Mouse (Mus musculus) liver, adult (tissue): ENCODE results near the gene Mrpl12.

ENCODE experiments used
- GATA4 ChIP-seq: IDR thresholded peaks from 2 replicates; pipeline ENCODE4 v1.6.1; 2014; ENCODE audit warnings: mild to moderate bottlenecking, low read length; ENCODE audit not compliant: insufficient replicate concordance

Mrpl12 gene

DNA sequence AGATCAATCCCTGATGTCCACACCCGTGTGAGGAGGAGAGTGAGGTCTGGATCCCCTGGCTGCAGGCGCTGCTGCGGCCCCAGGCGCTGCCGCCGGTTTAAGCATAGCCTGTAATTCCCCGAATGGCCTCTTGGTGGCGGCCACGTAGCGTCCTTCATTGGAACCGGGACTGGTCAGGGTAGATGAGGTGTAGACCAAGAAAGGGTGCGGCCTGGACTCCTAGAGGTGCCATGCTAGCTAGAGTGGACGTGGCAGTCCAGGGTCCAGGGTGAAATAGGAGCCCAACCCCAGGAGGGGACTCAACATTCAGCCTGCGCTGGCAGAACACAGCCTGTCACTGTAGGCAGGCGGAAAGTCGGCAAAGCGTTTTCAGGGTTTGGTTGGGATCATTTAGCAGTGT, 31.2 kb downstream of the Mrpl12 start:
- no peak for TF ChIP-seq GATA4

DNA sequence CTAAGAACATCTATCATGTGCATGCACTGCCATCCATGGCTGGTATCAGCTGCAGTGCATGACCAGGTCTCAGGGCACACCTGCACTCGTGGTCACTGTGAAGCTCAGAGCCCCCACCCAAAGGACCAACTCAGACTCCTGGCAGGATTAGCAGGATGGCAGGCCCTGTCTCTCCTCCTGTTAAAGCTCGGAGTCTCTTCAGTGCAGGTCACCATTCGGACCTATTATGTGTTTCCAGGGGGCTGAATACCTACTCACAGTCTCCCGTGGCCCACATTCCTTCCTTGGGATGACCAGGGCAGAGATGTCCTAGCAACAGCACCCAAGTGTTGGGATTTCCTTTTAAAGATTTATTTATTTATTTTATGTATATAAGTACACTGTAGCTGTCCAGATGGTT, 32.7 kb downstream of the Mrpl12 start:
- TF ChIP-seq GATA4: no peak

DNA sequence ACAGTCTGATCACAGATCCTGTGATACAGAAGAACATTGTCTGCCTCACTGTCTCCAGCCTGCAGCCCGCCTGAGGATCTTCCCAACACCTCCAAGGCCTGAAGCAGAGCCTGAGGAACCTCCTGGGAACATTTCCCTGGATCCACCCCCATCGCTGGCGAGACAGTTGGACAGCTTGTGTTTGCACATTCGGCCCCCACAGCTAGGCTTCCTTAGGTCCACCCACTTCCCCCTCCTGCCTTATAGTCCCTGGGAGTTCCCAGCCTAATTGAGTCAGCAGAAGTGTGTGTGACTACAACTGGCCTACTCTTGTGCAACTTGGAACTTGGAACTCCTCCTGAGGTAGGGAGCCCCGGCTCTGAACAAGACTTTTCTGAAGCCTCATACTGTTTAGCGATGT, 33.6 kb downstream of the Mrpl12 start:
- no peak for TF ChIP-seq GATA4

DNA sequence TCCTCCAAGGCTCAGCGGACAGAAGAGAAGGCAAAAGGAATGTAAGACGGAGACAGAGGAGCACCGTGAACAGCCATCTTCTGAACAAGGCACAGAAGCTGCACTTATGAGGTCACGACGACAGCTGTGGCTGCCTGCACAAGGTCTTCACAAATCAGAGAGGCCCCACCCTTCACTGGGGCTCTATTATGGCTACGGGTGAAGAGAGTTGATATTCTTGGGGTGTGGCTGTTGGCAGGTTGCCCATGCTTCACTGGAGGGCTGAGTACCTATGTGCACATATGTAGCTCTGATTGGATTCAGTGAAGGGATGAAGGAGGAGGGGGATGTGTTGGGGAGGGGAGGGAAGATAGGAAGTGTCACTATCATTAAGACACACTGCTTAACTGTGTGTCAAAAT, 34.1 kb downstream of the Mrpl12 start:
- TF ChIP-seq GATA4: no peak

DNA sequence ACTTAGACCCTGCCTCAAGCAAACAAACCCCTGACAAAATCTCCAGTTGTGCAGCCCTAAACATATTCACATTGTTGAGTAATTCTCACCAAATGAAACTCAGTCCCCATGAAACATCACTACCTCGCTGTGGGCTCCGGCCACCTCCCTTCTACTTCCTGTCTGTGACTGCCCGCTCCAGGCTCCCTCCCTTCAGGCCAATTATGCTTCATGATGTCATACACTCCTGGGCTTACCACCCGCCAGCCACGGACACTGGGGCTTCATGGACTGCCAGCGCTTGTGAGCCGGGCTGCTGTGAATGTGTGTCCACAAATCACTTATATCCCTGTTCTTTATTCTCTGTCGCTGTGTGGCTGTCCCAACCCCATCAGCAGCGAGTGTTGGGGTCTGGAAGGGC, 35.3 kb downstream of the Mrpl12 start:
- TF ChIP-seq GATA4: no peak

DNA sequence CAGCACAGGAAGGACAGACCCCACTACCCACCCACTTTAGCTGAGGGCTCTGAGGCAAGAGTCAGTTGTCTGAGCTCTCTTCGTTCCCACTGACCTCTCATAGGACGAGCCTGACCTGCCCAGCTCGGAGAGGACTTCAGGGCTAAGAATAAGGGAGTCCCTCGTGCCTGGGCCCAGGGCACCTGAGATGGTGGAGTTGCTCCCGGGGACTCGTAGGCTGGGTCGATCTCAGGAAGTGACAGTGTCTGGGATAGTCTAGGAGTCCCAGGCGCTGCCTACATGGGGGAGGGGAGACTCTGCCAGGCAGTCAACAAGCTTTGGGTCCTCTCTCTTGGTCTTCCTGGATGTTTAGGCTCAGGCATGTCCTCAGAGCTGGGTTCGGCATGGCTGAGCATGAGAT, 36.1 kb downstream of the Mrpl12 start:
- no peak for TF ChIP-seq GATA4

DNA sequence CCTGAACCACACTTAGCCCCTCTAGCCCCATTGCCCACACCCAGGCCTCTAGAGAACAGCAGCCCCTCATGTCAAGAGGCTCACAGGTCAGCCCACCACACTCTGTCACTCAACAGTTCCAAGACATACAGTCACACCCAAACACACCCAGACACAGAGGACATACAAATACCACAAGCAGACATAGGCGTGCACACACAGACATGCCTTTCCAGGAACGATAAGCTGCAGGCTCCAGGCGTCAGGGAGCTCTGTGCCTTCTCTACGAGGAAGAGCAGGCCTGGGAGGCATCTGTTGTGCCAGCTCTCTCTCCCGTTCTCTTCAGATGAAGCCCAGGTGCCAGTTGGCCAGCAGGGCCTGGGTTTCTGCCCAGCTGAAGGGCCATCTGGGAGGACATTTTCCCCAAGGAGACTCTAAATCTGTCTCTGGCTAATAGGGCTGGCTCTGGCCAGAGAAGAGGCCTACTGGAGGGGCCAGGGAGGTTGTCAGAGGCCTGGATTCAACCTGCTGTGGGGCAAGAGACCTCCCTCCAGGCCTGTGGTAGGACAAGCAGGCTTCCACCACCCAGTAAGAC, 36.6 kb downstream of the Mrpl12 start:
- TF ChIP-seq GATA4: no peak

DNA sequence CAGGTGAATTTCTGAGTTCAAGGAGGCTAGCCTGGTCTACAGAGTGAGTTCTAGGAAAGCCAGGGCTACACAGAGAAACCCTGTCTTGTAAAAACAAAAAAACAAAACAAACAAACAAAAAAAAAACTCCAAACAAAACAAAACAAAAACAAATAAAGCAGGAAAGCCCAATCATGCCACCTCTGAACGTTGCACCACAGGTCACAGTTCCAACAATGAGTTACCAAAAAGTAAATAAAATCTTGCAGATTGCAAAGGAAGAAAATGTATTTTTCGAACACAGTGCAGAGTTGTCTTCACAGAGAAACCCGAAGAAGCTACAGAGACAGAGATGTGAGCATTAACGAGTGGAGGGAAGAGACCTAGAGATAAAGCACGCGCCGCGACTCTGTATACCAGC, 38.2 kb downstream of the Mrpl12 start:
- TF ChIP-seq GATA4: no peak

DNA sequence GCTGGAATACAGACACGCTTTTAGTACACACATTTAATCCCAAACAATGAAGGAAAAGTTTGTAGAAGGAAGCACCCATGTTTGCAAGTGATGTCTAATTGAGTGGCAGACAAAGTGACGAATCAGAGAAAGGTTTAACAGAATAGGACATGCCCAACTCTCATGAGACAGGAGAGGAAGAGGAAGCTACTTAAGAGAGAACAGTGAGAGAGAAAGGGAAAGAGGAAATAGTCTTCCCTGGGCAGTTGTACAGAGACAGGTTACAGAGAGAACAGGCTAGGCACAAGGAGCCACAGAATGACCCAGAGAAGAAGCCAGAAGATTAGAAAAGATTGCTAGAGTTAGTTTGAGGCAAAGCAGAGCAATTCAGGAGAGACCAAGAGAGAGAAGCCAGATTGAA, 41.5 kb downstream of the Mrpl12 start:
- no peak for TF ChIP-seq GATA4

DNA sequence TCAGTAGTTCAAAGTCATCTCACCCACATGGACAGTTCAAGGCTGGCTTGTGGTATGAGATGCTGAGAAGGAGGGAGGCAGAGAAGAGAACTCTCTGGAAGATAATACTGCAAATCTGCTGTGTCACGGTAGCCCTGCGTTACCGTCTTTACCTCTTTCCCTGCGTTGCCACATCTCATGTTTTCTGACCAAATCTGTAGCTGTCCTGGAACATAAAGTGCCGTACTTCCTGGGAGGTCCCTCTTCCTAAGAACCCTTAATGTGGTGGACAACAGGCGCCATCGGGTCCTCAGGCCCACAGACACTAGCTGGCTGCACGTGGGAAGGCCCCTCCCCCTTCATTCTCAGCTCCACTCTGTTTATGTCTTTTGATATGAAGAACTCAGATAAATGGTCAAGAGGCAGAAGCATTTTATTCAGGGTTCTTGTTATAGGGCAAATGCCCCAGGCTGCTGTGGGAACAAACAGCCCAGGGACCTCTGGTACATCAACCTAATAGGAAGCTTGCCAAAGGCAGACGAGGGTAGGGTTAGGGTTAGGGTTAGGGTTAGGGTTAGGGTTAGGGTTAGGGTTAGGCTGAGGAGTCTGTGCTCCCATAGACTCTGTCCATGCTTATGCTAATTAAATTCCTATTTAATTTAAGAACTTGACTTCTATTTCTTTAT, 43.4 kb downstream of the Mrpl12 start:
- TF ChIP-seq GATA4: peak; percentile 19; the same call in 1 of the 2 replicates

DNA sequence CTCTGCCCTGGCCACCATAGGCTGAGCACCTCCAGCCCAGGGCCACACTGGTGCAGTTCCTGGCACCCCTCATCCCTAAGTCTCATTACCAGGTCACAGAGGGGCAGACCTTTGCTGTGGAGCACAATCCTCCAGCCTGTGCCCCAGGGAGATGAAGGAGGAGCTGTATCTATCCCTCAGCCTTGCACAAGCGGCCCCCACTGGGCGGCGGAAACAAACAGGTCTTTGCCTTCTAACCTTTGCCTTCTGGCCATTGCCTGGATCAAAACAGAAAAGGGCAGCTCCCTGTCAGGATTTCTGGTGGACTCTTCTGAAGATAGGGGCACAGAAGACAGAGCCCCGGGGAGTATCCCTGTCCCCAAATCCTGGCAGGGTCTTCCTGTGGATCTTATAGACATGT, 44.5 kb downstream of the Mrpl12 start:
- TF ChIP-seq GATA4: no peak; the same call in 1 of the 2 replicates

DNA sequence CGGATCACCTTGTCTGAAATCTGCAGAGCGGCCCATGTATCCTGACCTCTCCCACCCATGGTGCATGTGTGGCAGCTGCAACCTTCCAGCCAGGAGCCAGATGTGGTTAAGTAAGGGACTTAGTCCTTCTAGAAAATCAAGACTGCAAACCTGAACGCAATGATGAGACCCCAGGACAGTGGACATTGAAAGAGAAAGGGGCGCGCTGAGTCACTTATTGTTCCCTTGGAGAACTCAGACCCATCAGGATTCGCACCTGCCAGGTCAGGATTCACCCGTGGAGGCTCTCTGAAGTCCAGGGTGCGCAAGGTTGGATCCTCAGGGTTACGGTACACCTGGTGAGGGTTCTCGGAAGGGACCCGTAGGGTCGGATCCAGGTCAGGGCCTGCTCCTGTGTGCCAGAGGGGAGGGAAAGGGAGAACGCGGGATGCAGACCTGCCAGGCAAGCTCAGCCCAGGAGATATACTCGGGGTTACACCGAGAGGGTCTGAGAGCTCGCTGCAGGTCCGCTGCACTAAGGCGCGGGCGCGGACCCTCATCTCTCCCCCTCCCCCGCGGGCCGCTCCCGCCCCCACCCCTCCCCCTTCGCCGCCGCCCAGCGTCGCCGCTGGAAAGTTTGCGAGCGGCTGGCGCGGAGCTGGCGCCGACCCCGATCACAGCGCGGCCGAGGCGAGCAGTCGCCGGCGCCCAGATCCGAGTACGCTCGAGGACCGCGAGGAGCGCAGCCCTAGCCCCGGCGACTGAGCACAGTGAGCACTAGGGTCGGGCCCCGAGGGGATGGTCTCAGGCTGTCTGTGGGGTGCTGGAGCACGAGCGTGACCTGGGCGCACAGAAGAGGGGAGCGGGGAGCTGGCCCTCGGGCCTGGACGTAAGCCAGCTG, 45.9 kb downstream of the Mrpl12 start, which contains the start of gene Gcgr:
Gcgr (plus strand) TSS at position 615 of the 880 bp plus-strand sequence.
- TF ChIP-seq GATA4: no peak

DNA sequence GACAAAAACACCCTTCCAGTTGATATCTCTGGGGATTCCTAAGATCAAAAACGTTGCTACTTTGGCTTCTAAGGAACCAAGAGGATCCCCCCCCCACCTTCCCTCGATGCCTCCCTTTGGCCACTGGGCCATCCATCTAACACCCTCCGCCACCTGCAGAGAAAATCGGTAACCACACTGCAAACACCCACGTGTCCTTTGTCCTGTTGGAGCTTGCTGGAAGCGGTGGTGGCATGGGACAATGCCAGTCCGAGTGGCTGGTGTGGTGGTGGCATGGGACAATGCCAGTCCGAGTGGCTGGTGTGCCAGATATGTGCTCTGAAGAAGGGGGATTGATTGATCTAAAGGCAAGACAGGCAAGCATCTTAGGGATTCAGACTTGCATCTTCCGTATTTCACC, 47.2 kb downstream of the Mrpl12 start:
- TF ChIP-seq GATA4: no peak

DNA sequence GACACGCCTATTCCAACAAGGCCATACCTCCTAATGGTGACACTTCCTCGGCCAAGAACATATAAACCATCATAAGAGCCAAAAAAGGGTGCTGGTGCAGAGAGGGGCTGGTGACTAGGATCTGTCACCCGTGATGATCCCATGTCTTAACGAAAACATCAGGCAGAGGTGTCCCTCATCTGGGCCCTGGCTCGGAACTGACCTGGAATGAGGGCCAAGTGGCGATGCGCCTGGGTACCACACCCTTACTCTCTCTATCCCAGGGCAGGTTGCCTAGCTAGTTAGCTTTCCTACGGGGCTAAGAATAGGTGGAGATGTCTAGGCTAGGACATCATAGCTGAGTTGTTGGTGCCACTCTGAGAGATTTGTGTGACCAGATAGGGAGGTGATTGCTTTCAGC, 49.7 kb downstream of the Mrpl12 start:
- no peak for TF ChIP-seq GATA4

DNA sequence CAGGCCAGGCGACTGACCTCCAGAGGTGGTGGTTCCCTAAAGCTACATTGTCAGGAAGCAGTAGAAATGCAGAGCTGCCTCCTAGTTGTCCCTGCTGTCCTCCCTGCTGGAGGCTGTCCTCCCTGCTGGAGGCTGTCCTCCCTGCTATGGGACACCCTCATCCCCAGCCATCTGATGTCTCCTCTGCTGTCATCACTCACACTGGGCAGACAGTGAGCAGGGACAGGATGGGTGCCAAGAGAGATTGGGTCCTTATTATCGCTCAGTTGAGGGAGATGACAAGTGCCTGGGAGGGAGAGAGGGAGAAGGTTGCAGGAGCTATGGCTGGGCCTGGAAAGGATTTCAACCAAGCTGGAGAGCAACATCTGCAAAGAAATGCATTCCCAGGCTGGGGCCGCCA, 50.7 kb downstream of the Mrpl12 start:
- TF ChIP-seq GATA4: no peak

DNA sequence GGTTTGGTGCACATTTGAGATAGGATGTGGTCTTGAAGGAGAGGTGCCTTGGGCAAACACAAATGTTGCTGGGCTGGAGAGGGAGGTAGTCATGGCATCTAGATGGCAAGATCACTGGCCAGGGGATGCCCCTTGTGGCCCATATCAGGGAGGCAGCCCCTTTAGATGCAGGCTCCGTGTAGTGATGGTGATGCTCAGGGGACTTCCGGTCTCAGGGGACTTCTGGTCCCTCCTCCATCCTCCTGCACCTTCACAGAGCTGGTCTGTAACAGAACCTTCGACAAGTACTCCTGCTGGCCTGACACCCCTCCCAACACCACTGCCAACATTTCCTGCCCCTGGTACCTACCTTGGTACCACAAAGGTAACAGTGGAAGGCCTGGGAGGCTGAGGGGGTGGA, 51.4 kb downstream of the Mrpl12 start:
- TF ChIP-seq GATA4: no peak

DNA sequence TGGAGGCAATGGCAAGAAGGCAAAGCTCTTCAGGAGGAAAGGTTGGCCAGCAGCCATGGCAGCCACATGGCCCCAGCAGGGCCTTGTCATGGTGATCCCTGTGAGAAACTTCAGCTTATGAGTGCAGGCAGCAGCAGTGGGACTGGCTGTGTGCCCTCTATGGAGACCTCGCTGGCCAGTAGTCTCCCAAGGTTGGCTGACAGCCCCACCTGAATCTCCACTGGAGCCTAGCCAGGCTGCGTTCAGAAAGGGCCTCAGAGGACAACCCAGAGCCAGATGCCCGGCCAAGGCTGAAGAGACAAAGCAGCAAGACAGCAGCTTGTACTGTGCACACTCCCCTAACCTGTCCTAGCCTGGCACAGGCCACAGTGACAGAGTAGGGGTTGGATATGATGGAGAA, 54.1 kb downstream of the Mrpl12 start:
- no peak for TF ChIP-seq GATA4
